Mouse (Mus musculus): ENCODE data around the gene Sgms1.
"Not testable (repeated sequence)": the region's sequence is repeated elsewhere in the genome, so short reads cannot be mapped to it uniquely, and the experiment has no call there.

Gene Sgms1

DNA sequence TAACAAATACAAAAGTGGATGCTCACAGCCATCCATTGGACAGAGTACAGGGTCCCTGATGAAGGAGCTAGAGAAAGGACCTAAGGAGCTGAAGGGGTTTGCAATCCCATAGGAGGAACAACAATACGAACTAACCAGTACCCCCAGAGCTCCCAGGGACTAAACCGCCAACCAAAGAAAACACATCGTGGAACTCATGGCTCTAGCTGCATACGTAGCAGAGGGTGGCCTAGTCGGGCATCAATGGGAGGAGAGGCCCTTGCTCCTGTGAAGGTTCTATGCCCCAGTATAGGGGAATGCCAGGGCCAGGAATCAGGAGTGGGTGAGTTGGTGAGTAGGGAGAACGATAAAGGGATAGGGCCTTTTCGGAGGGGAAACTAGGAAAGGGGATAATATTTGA is 31.5 kb downstream of the Sgms1 start:
- in situ Hi-C loops (cut with MboI, MseI): not testable (repeated sequence)

GRCm38 (mm10) chr19:32356166-32356565 is 33.3 kb downstream of the Sgms1 start:
- in situ Hi-C loops (cut with MboI, MseI): no loop called here

GRCm38 (mm10) chr19:32353447-32353846 is 36.1 kb downstream of the Sgms1 start:
- in situ Hi-C loops (cut with MboI, MseI): no loop called here

GRCm38 (mm10) chr19:32348955-32349654 is 40.4 kb downstream of the Sgms1 start:
- in situ Hi-C loops (cut with MboI, MseI): no loop called here

DNA sequence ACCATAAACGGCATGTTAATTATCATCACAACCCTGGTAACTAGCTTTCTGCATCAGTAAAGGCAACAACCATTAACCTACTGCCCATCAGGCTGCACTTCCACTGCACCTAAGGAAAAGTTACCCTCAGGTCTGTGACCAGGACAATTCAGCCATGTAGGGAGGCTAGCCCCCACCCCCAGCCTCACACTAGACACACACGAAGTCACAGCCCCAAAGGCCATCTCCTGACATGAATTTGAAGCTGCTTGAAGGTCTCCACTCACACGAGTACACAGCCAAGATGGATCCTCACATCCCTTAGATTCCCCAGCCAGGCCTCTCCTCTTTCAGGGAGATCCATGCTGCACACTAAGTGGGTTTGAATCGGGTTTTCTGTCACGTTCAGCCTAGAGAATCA is 42.0 kb downstream of the Sgms1 start:
- in situ Hi-C loops (cut with MboI, MseI): no loop called here

DNA sequence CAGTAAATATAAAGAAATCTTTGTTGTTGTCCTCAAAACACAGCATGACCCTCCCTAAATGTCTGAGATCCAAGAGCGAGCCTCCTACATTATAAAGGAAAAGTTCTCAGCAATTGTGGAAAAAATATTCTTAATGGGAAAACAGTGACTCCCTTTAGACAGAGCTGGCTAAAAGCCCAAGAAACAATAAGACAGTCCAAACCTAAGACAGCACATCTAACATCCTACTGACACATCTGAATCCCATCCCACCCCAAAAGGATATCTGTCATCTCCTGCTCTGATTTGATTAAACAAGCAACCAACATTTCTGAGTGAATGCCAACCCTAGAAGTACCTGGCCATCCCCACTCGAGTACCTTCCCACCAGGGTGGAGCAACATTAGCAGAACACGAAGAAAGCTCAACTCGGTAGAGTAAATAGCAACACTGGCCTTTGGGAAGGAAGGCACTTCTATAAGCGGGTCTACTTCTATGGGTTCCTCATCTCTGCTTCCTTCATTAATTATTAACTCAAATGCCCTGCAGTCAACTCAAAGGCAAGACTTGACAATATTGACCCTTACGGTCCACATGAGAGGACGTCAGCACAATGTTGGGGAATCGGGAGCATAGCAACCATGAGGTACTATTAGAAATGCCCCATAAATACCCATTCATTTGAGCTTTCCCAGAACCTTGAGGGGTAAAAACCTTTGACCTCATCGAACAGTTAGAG is 42.7 kb downstream of the Sgms1 start:
- in situ Hi-C loops (cut with MboI, MseI): no loop called here

DNA sequence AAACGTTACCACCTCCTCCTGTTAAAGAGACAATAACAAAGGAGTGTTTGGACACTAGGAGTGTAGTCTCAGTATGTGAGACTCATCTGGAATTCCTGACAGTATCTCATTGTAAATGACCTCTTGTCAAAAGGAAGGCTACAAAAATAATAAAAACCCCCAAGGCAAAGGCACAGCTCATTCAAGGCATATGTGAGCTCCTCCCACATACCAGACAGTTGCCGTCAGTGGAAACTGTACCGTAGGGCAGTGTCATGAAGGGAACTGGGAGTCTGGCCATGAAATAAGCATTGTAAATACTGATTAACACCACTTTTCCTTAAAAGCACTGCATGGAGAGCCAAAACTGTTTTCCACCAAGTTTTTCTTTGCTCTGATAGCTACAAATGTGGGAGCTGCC is 43.3 kb downstream of the Sgms1 start:
- in situ Hi-C loops (cut with MboI, MseI): no loop called here

- in situ Hi-C loops (cut with MboI, MseI): no loop called here
These were observed 44.3 kb downstream of the Sgms1 start for GRCm38 (mm10) chr19:32345181-32345745.

DNA sequence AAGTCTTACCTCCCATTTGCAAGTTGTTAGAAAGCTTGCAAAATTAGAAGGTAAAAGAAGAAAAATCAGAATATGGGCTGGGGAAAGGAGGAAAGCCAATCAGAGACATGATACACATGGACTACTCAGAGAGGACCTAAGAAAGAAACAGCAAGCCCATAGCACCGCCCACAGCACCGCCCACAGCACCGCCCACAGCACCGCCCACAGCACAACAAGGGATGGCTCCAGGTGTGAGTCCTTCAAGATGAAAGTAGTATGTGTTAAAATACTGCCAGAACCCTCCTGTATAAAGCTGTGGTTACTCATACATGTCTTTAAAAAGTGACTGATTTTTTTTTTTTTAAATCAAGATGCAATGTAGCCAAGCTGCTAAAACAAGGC is 44.8 kb downstream of the Sgms1 start:
- in situ Hi-C loops (cut with MboI, MseI): no loop called here

DNA sequence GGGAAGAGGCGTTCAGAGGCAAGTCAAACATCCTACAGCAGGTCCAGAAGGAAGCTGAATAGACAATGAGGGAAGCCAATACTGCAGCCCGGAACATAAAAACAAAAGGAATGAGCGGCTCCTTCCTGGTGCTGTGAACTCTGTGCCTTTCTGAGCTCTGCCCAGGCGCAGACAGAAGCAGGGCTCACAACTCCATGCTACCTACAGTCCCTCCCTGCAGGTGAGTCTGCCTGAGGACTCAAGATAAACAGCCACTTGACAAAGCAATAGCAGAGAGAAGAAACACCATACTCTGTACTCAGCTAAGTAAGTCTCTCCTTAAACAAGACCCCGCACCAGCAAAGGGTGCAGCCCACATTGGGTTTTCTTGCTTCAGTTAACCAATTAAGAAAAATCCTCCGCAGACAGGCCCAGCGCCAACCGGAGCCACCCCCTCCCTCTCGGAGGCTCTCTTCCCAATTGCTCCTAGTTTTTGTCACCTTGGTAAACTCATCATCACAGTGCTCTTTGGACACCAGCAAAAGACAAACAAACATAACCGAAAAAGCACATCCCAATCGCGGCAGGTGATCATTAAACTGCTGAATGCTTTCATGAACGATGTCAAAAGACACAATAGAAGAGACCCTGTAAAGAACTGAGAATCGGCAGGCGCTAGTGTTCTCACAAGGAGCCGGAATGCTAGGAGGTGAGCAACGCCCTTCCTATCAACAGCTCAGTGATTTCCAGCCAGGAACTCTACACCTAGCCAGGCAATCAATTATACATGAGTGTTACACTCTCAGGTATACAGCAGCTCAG is 45.4 kb downstream of the Sgms1 start:
- in situ Hi-C loops (cut with MboI, MseI): no loop called here

DNA sequence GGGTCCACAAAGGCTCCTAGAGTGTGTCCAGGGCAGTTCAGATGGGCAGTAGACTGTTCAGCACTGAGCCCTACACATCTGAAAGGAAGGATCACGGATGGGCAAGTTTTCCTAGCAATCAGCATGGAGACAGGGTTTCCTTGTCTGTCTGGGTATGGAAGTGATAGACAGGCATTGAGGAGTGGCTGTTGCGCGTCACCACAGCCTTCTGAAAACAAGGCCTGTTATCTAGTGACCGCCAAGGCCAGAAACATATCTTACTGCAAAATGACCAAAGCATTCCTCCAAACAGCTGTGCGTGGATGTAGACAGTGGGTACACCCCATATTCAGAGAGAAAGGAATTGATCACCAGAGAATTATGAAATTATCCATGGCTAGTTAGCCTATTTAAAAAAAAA is 47.1 kb downstream of the Sgms1 start:
- in situ Hi-C loops (cut with MboI, MseI): no loop called here

DNA sequence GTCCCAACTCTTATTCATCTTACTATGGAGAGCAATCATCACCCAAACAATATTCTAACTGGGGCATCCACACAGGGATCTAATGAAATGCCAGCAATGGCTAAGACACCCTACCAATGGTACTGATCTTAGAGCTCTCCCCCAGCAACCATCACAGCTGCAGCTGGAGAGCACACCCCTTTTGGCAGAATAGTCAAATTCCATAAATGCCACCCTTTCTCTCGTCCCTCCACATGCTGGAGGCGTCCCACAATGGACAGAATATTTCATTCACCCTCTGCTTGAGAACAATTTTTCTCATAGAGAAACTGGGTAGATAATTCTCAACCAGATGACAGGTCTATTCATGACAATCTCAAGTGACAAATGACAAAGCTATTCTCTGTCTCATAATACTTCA is 48.4 kb downstream of the Sgms1 start:
- in situ Hi-C loops (cut with MboI, MseI): no loop called here

DNA sequence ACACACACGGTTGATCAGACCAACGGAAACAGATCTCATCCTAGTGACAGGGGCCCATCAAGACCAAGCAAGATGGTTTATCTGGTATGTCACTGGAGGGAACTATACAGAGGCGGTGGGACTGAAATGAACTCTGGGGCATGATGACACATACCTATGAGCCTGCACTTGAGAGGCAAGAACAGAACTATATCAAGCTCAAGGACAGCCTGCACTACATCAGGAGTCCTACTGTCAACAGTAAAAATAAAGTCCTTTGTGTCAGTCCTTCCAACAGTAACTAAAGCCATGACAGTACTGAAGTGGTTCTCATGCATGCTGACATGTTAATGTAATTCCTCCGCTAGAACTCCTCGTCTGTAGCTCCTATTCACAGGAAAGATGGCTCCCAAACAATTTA is 49.3 kb downstream of the Sgms1 start:
- in situ Hi-C loops (cut with MboI, MseI): no loop called here

- in situ Hi-C loops (cut with MboI, MseI): no loop called here
These were observed 51.8 kb downstream of the Sgms1 start for GRCm38 (mm10) chr19:32337708-32338107.

DNA sequence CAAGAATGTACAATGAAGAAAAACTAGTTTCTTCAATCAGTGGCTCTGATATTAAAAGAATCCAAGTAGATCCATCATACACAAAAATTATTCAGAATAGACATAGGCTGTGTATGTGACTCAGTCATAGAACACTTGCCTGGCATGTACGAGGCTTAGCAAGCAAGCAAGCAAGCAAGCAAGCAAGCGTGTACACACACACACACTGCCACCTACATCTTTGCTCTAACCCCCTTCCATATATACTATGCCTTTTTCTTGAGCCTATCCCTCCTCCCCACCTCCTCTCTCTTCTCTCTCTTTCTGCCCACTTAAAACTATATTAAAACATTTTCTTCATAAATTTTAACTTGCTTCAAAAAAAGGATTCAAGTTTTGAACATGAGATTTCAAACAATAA is 54.8 kb downstream of the Sgms1 start:
- in situ Hi-C loops (cut with MboI, MseI): no loop called here

DNA sequence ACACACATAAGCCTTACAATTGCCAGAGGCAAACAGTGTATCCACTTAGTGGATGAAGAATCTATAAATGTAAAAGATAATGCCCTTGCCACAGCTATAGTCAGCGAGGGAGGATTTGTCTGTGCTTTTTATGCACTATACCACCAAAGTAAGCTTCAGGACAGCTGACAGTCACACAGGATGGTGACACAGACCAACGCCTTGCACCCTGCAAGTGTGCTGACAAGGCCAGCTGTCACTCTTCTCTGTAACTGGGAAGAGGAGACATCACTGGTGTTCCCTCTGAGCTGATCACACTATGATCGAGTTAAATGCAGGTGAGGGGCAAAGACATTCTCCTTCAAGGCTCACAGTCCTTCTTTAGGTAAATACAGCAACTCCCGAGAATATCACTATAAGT is 56.0 kb downstream of the Sgms1 start:
- in situ Hi-C loops (cut with MboI, MseI): no loop called here

- in situ Hi-C loops (cut with MboI, MseI): no loop called here
These were observed 56.6 kb downstream of the Sgms1 start for GRCm38 (mm10) chr19:32332779-32333460.

- in situ Hi-C loops (cut with MboI, MseI): no loop called here
These were observed 59.3 kb downstream of the Sgms1 start for GRCm38 (mm10) chr19:32330231-32330630.

DNA sequence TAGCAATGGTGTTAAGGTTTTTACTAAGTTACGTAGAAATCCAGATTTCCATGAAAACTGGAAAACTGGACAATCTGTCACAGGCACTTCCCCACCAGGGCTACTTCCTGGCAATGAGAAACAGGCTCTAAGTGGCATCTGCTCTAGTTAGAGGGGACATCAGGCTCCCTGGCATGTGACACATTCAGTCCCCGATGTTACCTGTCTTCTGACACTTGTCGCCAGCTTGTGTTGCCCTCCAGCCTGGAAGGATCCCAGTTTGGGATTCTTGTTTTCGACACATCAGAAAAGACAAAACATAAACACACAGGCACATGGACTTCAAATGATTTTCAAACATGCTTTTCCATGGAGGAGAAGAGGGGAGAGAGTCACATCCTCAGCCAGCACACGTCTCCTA is 60.0 kb downstream of the Sgms1 start:
- in situ Hi-C loops (cut with MboI, MseI): no loop called here

DNA sequence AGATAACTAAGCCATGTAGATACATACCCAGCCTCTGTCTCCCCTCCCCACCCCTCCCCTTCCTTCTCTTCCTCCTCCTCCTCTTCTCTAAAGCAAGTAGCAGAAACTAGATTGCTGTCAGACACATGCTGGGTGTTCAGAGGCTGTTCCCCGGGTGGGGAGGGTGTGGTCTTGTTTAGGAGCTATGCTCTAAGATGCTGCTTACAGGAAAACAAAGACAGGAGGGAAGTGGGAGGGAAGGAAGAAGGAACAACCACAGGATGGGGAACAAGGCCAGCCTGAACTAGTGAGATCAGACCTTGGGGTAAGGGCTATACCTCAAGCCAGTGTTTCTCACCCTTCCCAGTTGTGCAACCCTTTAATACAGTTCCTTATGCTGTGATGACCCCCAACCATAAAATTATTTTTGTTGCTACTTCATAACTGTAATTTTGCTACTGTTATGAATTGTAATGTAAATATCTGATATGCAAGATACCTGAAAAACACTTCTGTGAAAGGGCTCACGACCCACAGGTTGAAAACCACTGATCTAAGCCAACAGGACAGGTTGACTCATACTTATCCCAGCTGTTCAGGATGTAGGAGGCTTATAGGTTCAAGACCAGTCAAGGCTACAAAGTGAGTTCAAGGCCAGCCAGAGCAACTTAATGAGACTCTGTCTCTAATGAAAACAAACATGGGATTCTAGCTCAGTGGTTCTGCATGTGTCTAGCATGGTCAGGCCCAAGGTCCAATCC is 61.3 kb downstream of the Sgms1 start:
- in situ Hi-C loops (cut with MboI, MseI): no loop called here

DNA sequence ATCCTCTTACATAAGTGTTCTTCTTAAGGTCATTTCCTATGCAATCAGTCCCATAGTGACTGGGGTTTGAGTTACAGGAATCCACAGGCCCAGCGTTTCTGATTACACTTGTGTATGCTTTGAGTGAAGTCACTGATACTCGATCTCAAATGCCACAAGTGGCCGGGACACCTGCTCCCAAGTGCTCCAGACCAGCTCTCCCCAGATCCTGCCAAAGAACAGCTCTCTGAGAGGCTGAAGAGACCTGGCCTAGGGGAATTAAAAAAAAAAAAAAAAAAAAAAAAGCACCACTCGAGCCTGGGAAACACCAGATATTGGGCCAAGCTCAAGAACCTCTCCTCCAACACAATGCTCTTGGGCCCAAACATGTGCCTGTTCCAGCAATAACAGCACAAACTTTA is 62.9 kb downstream of the Sgms1 start:
- in situ Hi-C loops (cut with MboI, MseI): no loop called here

Measured in T-helper 1 cell (primary cell).